Mouse (Mus musculus) heart, adult 11 months (tissue): ENCODE data around the gene Spata5.

Source experiments
- DNase-seq: peaks from one replicate; pipeline ENCODE4 v3.0.0; 2022

Spata5 gene

GRCm38 (mm10) chr3:37577706-37578105 is 158.0 kb downstream of the Spata5 start:
- peak; percentile 63 for DNase-seq

DNA sequence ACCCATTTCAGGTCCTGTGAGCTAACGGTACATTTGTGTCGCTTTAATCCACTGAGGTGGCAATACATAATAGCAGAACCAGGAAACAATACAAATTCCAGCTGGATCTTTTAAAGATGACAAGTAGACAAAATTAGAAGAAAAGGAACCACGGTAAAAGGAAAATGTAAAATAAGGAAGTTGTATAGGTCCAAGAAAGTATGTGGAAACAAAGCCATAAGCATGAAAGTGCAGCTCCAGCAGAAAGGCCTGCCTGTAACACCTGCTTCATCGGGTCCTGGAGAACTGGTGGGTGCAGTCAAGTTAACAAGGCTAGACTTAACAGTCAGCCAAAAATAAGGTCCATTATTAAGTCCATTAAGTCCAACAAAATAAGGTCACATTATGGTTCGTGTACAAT is 164.9 kb downstream of the Spata5 start:
- DNase-seq: peak; percentile 60

- peak; percentile 96 for DNase-seq
Observed at GRCm38 (mm10) chr3:37585967-37586730, 166.5 kb downstream of the Spata5 start.

GRCm38 (mm10) chr3:37586731-37587578 is 167.3 kb downstream of the Spata5 start:
- peak; percentile 89 for DNase-seq

GRCm38 (mm10) chr3:37595721-37596120 is 176.0 kb downstream of the Spata5 start:
- DNase-seq: peak; percentile 97

- peak; percentile 88 for DNase-seq
Observed at GRCm38 (mm10) chr3:37596519-37596918, 176.8 kb downstream of the Spata5 start.

- peak; percentile 33 for DNase-seq
Observed at GRCm38 (mm10) chr3:37597200-37597599, 177.5 kb downstream of the Spata5 start.

DNA sequence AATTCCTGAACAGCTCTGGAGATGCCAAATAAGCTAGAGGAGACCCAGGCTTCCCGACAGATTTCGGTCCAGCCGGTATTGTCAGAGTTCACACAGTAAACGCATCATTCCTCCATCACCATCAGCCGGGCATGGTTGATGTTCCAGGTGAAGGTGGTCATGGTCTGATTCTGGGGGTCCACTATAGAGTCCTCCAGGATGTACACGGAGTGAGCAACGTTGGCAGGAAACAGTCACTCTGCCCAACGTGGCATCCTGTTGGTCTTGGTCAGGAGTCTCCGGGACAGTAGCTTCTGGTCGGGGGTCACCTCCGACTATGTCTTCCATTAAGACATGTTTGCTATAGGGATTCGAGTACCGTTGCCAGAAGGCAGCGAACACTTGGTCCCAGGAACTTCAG is 179.9 kb downstream of the Spata5 start:
- DNase-seq: peak; percentile 91

- peak; percentile 79 for DNase-seq
Observed at GRCm38 (mm10) chr3:37602356-37602755, 182.7 kb downstream of the Spata5 start.

GRCm38 (mm10) chr3:37602890-37603289 is 183.2 kb downstream of the Spata5 start:
- DNase-seq: no peak

DNA sequence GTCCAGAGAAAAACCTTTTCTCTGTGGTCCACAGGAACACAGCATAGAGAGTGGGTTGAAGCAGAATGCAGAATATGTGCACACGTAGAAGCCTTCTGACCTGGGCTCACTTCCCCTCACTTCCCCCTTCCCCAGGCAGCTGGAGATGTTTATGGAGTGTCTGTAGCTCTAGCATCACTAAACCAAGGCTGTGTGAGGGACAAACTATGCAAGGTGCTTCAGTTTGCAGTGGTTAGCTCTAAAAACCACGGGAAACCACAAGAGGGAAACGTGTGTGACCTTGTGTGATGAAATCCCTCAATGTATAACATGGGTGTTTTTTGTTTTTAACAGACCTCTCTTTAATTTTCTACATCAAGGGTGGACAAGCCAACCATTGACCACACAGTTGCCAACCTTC is 183.8 kb downstream of the Spata5 start:
- no peak for DNase-seq

- DNase-seq: peak; percentile 96
Observed at GRCm38 (mm10) chr3:37604976-37605875, 185.5 kb downstream of the Spata5 start.

GRCm38 (mm10) chr3:37605876-37606238 is 186.2 kb downstream of the Spata5 start:
- DNase-seq: peak; percentile 92

DNA sequence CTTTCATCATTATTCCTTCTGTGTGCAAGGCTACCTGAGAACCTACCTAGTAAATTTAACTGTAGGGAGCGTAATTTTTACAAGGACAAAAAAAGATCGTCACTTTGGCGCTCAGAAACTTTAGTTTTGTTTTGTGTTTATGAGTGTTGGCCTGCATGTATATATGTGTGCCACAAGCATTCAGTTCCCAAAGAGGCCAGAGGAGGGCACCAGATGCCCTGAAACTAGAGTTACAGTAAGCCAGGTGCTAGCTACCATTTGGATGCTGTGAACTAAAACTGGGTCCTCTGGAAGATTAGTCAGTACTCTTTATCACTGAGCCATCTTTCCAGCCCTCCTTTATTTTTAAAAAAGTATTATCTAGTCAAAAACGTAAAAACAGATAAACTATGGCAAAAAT is 189.2 kb downstream of the Spata5 start:
- DNase-seq: no peak

GRCm38 (mm10) chr3:37610670-37611069 is 191.0 kb downstream of the Spata5 start:
- no peak for DNase-seq

DNA sequence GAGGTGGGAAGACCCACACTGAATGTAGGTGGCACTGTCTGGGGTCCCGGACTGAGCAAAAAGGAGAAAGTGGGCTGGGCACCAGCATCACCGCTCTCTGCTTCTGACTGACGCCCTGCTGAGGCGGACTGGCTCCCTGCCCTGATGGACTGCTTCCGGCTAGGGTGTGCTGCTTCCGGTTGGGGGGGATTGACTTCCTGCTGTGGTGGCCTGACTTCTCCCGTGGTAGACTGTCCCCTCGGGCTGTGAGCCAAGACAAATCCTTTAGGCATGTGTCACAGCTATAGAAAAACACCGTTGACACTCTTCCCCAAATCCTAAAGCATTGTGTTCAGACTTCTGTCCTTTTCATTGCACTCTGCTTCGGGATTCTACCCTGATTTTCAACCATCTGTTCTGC is 194.0 kb downstream of the Spata5 start:
- peak; percentile 96 for DNase-seq

- DNase-seq: peak; percentile 82
Observed at GRCm38 (mm10) chr3:37614878-37615650, 195.4 kb downstream of the Spata5 start.

- DNase-seq: peak; percentile 82
Observed at GRCm38 (mm10) chr3:37616586-37617547, 197.2 kb downstream of the Spata5 start.
